Comparison of ENCODE assay signal across 7 mouse cellular contexts in genomic region chr1:133367606-133368488, GRCm38 (mm10). TPM values are rescaled to one million over a fixed set of nuclear protein-coding genes. Genes with fewer than 3 reads are reported as not detected.
A peak's percentile ranks its signal among the peaks of the same experiment; 100 is the strongest.
DNase-seq lines count a peak whose midpoint lies in the region; ATAC-seq lines count a peak whose summit lies in the region.

No protein-coding gene starts in this region.

- DNase-seq in left cerebral cortex, postnatal 10 days (ENCODE audit: extremely low spot score in 1 of 2, low spot score in 2 of 2) = peak; percentile 24 to 76
- DNase-seq in left cerebral cortex, adult 18-20 months (ENCODE audit: low spot score in 2 of 2) = no peak
- peak; percentile 44 for DNase-seq in adrenal gland, postnatal 25 days
- DNase-seq in thymus, postnatal 36 days = no peak
- no peak for DNase-seq in urinary bladder, adult 18-20 months (ENCODE audit: low spot score in 2 of 2)

- intact Hi-C loops in left cerebral cortex, postnatal 10 days (cut with DNase I) = no loop called here

- 0 out of 2 replicates have a peak, but pooled peaks have one; percentile 17 for ATAC-seq in erythroid progenitor cell, adult 5-6 weeks (replicated peaks; ENCODE audit: low FRiP score, poor library complexity, severe bottlenecking)
- peak; percentile 41 for ATAC-seq in megakaryocyte progenitor cell, adult 5-6 weeks (replicated peaks; ENCODE audit: poor library complexity)

RNA-seq across cellular contexts. Expression of gene Etnk2, which starts 4.5 kb away (rescaled TPM):
- 10 to 100 TPM in 1 of 2 experiments, 1 to 10 TPM in 1; 6.0 to 10.2 TPM for total RNA-seq in left cerebral cortex, postnatal 10 days (2021)
- total RNA-seq in left cerebral cortex, adult 18-20 months (2021) = 10 to 100 TPM; 11.2 to 11.6 TPM
- 5.9 and 6.3 TPM in 2 replicates for total RNA-seq in adrenal gland, postnatal 25 days (2021)
- not detected in 2 replicates for total RNA-seq in erythroid progenitor cell, adult 5-6 weeks (2015; ENCODE audit: low replicate concordance)
- not detected in 2 replicates for total RNA-seq in erythroid progenitor cell, adult 5-6 weeks (2017; ENCODE audit: low replicate concordance)
- not detected in 2 replicates for total RNA-seq in megakaryocyte progenitor cell, adult 5-6 weeks (2015)
- total RNA-seq in megakaryocyte progenitor cell, adult 5-6 weeks (2017) = not detected in 2 replicates

RNA-seq across cellular contexts. Expression of gene Ren1, which starts 17.5 kb away (rescaled TPM):
- not detected for total RNA-seq in left cerebral cortex, postnatal 10 days (2021)
- not detected for total RNA-seq in left cerebral cortex, adult 18-20 months (2021)
- 3.9 and 6.0 TPM in 2 replicates for total RNA-seq in adrenal gland, postnatal 25 days (2021)
- total RNA-seq in erythroid progenitor cell, adult 5-6 weeks (2015; ENCODE audit: low replicate concordance) = not detected in 2 replicates
- total RNA-seq in erythroid progenitor cell, adult 5-6 weeks (2017; ENCODE audit: low replicate concordance) = not detected in 2 replicates
- total RNA-seq in megakaryocyte progenitor cell, adult 5-6 weeks (2015) = not detected in 2 replicates
- total RNA-seq in megakaryocyte progenitor cell, adult 5-6 weeks (2017) = not detected in 2 replicates

RNA-seq across cellular contexts. Expression of gene Kiss1, which starts 46.2 kb away (rescaled TPM):
- total RNA-seq in left cerebral cortex, postnatal 10 days (2021) = not detected
- not detected for total RNA-seq in left cerebral cortex, adult 18-20 months (2021)
- total RNA-seq in adrenal gland, postnatal 25 days (2021) = not detected in 2 replicates
- not detected in 2 replicates for total RNA-seq in erythroid progenitor cell, adult 5-6 weeks (2015; ENCODE audit: low replicate concordance)
- not detected in 2 replicates for total RNA-seq in erythroid progenitor cell, adult 5-6 weeks (2017; ENCODE audit: low replicate concordance)
- total RNA-seq in megakaryocyte progenitor cell, adult 5-6 weeks (2015) = not detected in 2 replicates
- not detected in 2 replicates for total RNA-seq in megakaryocyte progenitor cell, adult 5-6 weeks (2017)

RNA-seq across cellular contexts. Expression of gene Sox13, which starts 56.3 kb away (rescaled TPM):
- 1 to 10 TPM; 7.5 to 9.4 TPM for total RNA-seq in left cerebral cortex, postnatal 10 days (2021)
- total RNA-seq in left cerebral cortex, adult 18-20 months (2021) = 10 to 100 TPM in 1 of 2 experiments, 1 to 10 TPM in 1; 9.2 to 11.9 TPM
- 20.0 and 21.3 TPM in 2 replicates for total RNA-seq in adrenal gland, postnatal 25 days (2021)
- total RNA-seq in erythroid progenitor cell, adult 5-6 weeks (2015; ENCODE audit: low replicate concordance) = 1.4 and 3.4 TPM in 2 replicates
- total RNA-seq in erythroid progenitor cell, adult 5-6 weeks (2017; ENCODE audit: low replicate concordance) = not detected in 2 replicates
- total RNA-seq in megakaryocyte progenitor cell, adult 5-6 weeks (2015) = 3.5 and 3.8 TPM in 2 replicates
- 0.98 and 2.2 TPM in 2 replicates for total RNA-seq in megakaryocyte progenitor cell, adult 5-6 weeks (2017)

RNA-seq across cellular contexts. Expression of gene Golt1a, which starts 58.2 kb away (rescaled TPM):
- under 1 TPM in 1 of 2 experiments, not detected in 1; 0.39 TPM for total RNA-seq in left cerebral cortex, postnatal 10 days (2021)
- total RNA-seq in left cerebral cortex, adult 18-20 months (2021) = 1 to 10 TPM in 1 of 2 experiments, not detected in 1; 1.1 TPM
- total RNA-seq in adrenal gland, postnatal 25 days (2021) = 0.43 and 1.0 TPM in 2 replicates
- total RNA-seq in erythroid progenitor cell, adult 5-6 weeks (2015; ENCODE audit: low replicate concordance) = not detected in 2 replicates
- total RNA-seq in erythroid progenitor cell, adult 5-6 weeks (2017; ENCODE audit: low replicate concordance) = not detected in 2 replicates
- total RNA-seq in megakaryocyte progenitor cell, adult 5-6 weeks (2015) = not detected in 2 replicates
- not detected in 2 replicates for total RNA-seq in megakaryocyte progenitor cell, adult 5-6 weeks (2017)

Comparison
In these comparisons a context has a peak if more than half of its experiments do, and no peak if none do; other contexts are left out.
1. DNase-seq: peak in left cerebral cortex, postnatal 10 days (2 of 2) and adrenal gland, postnatal 25 days (single experiment); none in left cerebral cortex, adult 18-20 months (0 of 2), thymus, postnatal 36 days (0 of 2) and urinary bladder, adult 18-20 months (0 of 2).